Mouse (Mus musculus) right cerebral cortex, postnatal 36 days (tissue): Measurements from ENCODE around the gene Cox19.

Source experiments
- DNase-seq, 2 experiments: peaks; one replicate each; pipeline ENCODE4 v3.0.0; 2022; ENCODE audit warnings: low spot score in 2 of 2, mixed read lengths in 1 of 2

Cox19 gene

DNA sequence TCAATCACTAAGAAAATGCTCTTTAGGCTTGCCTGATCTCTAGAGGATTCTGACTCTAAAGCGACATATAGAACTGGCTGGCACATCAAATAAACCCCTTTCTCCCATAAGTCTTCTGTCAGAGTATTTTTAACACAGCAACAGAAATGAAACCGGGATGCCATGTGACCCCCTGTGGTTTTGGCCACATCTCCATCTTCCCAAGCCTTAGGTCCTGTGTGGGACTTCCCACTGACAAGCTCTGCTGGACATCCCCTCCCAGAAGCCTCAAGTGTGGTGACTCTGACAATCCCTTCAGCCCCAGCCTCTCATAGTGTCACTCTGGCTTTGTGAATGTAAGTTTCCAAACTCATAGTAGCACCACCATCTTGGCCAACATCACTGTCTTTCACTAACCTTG, 57.1 kb downstream of the Cox19 start:
- no peak for DNase-seq

DNA sequence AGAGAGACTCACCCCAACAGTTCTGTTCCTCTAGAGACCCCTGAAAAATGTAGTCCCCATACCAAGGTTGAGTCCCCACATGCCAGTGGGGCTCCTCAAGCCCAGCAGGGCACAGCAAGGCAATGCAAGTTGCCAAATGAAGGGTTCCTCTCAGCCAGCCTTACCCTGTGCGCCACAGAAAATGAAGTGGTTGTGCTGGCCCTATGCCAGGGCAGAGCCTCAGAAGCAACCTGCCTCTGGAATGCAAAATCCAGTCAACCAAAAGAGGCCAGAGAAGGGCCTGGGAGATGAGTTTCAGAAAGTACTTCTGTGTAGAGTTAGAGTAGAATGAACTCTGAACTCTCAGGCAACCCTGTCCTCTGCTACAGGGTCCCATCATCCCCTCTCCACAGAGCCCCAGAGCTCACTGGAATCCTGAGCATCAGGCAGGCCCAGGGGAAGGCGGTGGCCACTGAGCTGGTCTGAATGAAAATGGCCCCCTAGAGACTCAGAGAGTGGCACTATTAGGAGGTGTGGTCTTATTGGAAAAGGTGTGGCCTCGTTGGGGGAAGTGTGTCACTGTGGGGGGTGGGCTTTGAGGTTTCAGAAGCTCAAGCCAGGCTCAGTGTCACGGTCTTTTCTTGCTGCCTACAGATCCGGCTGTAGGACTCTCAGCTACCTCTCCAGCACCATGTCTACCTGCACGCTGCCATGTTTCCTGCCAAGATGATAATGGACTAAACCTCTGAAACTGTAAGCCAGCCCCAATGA, 59.2 kb downstream of the Cox19 start:
- no peak for DNase-seq

DNA sequence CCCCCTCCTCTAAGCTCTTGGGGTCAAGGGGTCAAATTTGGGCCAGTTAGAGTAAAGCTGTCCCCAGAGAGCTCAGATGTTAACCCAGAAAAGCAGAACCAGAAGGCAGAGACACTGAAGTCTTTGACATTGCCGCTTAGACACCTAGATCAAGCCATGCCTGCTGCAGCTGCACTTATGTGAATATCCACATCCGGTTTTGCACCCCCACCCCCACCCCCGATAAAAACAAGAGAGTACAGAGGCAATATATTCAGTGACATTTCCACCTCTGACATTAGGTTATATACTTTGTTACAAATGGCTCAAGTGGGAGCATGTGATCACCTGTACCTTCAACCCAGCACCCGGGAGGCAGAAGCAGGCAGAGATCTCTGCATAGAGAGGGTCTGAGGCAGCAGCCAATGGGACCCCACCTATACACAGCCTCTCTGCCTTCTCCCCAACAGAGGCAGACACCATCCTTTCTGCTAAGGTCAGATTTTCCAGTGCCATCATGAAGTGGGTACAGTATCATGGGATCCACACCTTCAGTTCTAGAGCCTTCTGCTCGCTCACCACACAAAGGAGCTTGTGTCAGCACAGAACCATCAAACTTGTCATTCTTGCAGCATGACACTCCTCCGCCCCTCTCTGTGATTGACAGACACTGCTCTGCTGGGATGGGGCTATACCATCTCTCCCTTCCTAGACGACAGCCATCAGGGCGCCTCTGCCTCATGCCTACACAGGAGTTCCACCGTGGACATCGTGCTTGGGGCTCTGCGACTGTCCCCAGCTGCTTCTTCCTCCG, 60.6 kb downstream of the Cox19 start:
- DNase-seq: no peak

DNA sequence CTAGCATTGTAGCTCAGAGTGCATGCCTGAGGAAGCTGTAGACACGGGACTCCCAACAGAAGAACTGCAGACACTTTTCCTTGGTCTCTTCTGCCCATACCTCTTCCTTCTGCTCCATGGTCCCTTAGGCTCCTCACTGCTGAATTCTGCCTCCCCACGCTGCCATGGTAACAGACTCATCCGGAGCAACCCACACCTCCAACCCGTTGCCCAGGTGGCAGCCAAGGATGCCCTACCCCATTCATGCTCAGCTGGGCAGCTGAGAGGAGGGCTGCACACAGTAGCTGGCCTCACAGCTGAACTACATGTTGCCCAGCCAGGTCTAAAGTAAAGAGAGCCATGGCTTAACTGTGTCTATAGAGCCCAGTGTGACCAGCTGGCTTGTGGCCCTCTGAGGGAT, 62.6 kb downstream of the Cox19 start:
- DNase-seq: no peak

DNA sequence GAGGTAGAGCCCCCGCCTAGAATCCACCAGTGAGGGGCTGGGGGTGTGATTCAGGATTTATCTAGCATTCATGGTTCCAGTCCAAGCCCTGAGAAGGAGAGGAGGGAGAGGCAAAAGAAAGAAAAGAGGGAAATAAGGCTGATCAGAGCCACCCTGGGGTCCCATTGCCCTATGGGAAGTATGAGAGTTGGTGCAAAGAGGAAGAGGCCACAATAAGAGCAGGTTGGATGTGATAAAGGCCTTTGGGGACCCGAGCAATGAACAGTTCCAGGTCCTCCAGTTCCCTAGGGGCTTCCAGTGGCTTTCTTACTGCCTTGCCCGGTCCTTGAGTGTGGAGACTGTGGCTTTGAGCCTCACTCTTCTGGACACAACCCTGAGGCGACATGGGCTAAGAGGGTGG, 63.4 kb downstream of the Cox19 start:
- no peak for DNase-seq

DNA sequence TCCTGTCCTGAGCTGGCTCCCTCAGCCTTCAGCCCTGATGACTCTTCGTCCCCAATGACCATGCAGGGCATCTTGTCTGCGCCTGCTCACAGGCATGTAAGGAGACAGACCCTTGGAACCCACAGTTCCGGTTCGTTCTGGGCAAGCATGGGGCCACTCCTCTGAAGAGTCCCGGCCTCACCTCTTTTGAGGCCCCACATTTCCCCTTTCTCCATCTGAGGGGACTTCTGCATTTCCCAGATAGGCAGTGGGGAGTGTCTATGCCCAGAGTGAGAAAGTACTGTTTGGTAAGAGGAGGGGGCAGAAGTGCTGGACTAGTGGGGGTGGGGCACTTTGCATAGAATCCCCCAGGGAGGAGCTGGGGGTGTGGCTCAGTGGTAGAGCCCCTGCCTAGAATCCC, 64.1 kb downstream of the Cox19 start:
- DNase-seq: no peak
